Mouse (Mus musculus) liver, embryonic 14.5 days (tissue): Measurements from ENCODE around the gene Ccdc148.

Experiments used
- CTCF ChIP-seq: IDR thresholded peaks from 2 replicates; pipeline ENCODE4 v1.5.1; 2016; ENCODE audit warnings: antibody characterized with exemption, low read depth, control low read depth
- EP300 ChIP-seq: IDR thresholded peaks from 2 replicates; pipeline ENCODE4 v1.6.1; 2016; ENCODE audit warnings: antibody characterized with exemption, low read depth

DNA sequence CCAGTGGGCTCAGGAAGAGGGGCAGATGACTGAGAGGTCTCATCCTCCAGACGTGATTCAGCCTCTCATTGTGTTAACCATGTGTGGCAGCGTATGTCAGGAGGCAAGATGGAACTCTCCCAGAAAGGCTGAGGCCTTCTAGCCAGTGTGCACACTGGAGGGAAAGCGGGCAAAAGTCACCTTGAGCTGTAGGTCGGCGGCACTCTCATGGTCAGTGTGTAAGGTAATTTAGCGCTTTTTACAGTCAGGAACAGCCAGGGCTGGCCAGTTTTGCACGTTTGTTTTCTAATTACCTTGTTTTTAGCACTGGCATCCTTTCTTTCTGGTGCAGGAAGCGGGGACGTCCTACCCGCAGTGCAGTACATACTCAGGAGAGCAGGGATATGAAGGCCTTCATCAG, 29.7 kb upstream of the Ccdc148 start:
- no peak for TF ChIP-seq EP300
- TF ChIP-seq CTCF = no peak
